Mouse (Mus musculus) c-Kit-positive CD71-negative TER-119-negative erythroid progenitor cells, embryonic 14.5 days (primary cell): ENCODE data around the gene Smad3.

Experiments
- DNase-seq: peaks from one replicate; pipeline ENCODE4 v3.0.0-alpha.2; 2013; ENCODE audit warnings: low read depth

Smad3 gene

DNA sequence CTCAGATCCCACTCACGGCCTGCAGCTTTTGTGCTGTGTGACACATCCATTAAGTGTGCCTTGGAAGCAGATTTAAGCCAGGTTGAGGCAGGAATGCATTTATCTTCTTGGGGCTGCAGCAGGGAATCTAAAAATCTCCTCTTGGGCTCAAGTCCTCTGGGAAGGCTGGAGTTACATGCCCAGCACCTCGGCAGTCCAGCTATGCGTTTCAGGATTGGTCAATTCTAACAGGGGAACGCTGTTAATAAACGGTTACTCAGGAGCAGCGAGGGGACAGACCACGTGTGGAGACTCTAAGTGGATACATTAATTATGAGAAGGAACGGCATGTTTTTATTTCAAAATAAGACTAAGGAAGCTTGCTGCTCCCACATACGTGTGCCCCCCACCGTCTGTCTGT lies 14.7 kb upstream of the Smad3 start:
- no peak for DNase-seq

- no peak for DNase-seq
These were observed 13.9 kb upstream of the Smad3 start for GRCm38 (mm10) chr9:63771676-63772075.

DNA sequence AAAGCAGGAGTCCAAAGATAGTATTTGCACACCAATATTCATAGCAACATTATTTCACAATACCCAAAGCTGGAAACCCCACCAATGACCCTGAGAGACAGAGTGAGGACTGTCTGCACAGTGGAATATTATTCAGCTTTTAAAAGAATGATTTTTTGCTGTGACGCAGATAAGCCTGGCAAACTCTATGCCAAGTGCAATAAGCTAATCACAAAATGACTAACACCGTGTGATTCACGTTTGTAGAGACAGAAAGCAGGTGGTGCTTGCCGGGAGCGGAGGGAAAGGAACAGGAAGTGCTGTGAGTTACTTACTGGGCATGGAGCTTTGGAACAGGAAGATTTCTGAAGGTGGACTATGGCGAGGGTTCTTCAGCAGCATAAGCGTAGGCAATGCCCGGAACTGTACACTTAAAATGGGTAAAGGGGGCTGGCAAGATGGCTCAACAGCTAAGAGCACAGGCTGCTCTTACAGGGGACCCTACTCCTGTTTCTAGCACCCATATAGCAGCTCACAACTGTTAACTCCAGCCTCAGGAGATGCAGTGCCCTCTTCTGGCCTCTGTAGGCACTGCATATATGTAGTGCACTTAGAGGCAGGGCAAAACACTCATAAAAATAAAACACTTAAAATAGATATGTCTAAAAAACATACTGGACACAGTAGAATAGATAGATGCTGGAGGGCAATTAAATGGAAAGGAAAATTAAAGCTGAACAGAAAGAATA lies 3.7 kb upstream of the Smad3 start:
- no peak for DNase-seq

- DNase-seq: no peak
These were observed 3.0 kb upstream of the Smad3 start for GRCm38 (mm10) chr9:63760783-63761182.

DNA sequence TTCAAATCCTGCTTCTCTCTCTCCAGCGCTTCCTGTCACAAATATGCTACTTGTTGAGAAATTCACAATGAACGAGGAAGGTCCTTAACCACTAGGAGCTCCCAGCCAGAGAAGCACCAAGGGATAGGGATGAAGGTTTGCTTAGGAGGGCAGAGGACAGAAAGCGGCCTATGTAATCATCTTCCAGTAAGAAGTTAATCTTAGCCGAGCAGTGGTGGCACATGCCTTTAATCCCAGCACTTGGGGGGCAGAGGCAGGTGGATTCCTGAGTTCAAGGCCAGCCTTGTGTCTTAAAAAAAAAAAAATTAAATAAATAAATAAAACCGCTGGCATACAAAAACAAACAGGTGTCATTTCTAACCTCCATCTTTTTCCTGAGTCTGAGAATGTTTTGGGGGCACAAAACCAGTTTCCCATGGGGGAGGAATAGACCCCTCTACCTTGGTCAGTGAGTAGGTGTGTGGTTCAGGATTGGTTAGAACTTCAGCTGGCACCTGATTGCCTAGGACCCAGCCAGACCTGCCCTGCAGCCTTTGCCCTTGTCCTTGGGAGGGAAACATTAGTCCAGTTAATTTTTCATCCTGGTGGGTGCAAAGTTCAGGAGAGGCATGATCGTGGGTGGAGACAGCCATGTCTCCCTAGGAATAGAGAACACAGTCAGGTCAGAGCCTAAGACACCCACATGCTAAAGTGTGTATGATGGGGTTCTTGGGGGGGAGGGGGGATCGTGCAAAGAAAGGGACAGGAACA lies 2.4 kb upstream of the Smad3 start:
- DNase-seq: no peak

DNA sequence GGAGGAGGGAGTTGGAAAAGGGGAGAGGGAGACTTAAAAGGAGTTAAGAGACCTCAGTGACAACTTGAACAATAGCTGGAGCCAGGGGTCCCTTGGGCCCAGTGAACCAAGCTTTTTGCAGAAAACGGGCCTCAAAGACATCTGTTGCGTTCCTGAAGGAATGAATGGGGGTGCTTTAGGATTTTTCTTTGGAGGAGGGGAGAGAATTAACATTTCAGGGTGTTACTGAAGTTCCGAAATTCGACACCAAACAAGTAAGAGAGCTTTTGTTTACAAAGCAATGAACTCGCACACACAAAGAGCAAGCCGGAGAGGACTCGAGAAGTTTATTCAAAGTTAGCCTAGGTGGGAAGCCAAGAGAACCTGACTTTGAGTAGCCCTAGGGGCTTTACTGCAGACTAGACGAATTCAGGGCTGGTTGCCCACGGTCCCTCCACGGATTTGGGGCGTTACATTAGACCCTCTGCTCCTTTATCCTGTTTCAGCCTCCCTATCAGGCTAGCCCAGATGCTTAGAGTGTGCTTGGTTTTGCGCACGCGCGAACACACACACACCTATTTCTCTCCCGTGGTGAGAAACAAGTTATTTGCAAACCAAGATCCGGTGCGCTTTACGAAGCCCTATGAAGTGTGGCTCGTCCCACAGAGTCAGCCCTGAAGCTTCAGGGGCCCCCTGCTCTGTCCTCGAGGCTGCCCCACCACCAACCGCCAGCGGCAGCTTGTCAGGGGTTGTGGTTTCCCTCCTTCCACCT lies 1.0 kb upstream of the Smad3 start:
- no peak for DNase-seq

DNA sequence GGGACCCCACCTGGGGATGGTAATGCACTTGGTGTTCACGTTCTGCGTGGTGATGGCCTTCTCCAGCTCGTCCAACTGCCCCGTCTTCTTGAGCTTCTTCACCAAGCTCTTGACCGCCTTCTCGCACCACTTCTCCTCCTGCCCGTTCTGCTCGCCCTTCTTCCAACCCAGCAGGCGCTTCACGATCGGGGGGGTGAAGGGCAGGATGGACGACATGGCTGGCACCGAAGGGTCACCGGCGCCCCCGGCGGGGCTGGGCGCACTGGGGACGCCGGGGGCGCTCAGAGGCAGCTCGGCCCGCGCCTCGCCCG lies 377 bp downstream of the Smad3 start:
- DNase-seq: no peak

- no peak for DNase-seq
These were observed 973 bp downstream of the Smad3 start for GRCm38 (mm10) chr9:63756581-63757461.

- no peak for DNase-seq
These were observed 1.9 kb downstream of the Smad3 start for GRCm38 (mm10) chr9:63755671-63756543.

DNA sequence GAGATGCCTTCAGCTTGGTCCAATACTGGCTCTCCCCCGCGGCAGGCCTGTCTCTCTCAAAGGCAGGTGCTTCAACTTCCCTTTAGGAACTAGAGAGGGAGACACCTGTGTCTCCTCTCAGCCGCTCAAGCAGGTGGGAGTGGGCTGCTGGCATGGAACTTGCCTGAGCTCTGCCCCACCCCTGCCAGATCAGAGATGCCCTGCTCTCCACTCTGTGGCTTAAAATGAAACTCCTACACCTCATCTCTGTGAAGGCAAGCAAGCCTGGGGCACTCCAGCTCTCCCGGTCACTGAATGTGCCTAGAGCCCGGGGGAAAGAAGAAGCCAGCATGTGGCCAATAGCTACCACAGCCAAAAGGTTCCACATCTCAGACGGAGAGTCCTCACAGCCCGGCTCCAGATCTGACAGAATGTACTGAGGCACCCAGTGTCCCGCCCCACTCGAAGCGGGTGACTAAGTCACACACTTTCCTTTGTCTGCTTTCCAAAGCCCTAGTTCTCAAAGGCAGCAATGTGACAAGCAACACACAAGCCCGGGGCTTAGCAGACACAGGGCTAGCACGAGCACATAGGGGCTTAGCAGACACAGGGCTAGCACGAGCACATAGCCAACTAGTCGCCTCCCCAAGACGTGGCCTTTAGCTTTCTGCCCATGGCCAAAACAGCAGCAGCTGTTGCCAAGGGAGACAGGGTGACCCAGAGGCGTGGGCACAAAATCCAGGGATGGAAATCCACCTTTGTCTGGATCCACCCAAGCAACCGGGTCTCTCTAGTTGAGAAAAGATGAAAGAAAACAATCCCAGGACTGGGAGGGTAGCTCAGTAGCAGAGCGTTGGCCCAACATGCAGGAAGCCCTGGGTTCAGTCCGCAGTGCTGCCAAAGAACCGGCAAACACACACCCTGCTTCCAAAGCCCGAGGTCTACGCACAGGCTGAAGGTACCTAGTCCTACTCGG lies 3.0 kb downstream of the Smad3 start:
- no peak for DNase-seq

- no peak for DNase-seq
These were observed 3.8 kb downstream of the Smad3 start for GRCm38 (mm10) chr9:63754039-63754438.

DNA sequence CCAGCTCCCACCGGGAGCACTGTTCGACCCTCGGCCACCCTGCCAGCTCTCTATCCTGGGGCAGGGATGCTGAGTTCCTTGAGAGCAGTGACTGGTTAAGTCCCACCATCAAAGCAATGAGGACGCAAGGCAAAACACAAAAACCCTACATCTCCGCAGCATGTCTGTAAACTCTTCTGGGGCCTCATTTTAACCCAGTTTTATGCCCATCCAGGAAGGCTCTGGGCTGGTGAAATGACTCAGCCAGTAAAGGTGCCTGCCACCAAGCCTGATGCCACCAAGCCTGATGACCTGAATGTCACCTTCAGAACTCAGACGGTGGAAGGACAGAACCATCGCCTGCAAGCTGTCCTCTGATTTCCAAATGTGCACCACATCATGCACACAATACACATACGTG lies 4.4 kb downstream of the Smad3 start:
- DNase-seq: no peak

GRCm38 (mm10) chr9:63752576-63752975 lies 5.2 kb downstream of the Smad3 start:
- no peak for DNase-seq

- no peak for DNase-seq
These were observed 6.5 kb downstream of the Smad3 start for GRCm38 (mm10) chr9:63751325-63751724.

GRCm38 (mm10) chr9:63750360-63750974 lies 7.3 kb downstream of the Smad3 start:
- DNase-seq: no peak

DNA sequence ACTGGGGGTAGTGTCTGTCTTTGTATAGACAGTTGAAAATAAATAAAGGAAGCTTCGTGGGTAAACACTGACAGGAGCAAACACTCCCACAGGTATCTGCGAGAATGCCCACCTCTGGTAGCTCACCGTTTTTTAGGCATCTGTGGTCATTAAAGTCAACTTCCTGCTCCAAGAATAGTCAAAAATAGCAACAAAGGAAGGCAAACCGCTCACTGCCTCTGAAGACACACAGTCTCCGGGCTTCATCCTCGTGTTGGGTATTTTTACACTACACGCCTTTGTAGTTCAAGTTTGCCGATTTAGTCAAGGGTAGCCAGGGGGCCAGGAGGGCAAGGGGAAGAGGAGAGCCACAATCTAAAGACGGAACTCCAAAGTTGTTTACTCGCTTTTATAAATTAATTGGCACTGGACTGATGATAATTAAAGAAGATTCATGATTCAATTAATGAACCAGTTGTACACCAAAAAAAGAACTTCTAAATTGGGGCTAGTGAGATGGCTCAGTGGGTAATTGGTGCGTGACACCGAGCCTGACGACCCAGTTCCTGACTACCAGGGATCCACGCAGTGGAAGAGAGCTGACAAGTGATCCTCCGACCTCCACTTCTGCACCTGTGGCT lies 8.4 kb downstream of the Smad3 start:
- DNase-seq: no peak

- no peak for DNase-seq
These were observed 10.0 kb downstream of the Smad3 start for GRCm38 (mm10) chr9:63747645-63748295.

DNA sequence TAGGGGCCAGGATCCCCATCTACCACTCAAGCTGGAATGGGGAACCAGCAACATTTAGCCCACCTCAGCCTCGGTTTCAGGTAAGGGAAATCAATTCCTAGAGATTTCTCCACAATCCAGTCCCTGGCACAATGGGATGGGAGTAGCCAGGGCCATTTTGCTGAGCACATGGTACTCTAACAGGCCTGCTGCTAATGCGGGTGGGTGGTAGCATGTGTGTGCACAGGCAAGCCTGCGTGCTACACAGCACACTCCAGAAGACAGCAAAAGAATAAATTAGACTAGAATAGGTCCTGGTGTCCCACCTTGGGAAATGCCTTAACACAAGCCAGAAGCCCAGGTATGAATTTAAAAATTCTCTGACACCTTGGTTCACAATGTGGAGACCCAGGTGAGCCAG lies 10.8 kb downstream of the Smad3 start:
- DNase-seq: no peak
